Mouse (Mus musculus): Measurements from ENCODE around the gene Plekhs1.
"Not testable (repeated sequence)": the region's sequence is repeated elsewhere in the genome, so short reads cannot be mapped to it uniquely, and the experiment has no call there.

Plekhs1 gene

DNA sequence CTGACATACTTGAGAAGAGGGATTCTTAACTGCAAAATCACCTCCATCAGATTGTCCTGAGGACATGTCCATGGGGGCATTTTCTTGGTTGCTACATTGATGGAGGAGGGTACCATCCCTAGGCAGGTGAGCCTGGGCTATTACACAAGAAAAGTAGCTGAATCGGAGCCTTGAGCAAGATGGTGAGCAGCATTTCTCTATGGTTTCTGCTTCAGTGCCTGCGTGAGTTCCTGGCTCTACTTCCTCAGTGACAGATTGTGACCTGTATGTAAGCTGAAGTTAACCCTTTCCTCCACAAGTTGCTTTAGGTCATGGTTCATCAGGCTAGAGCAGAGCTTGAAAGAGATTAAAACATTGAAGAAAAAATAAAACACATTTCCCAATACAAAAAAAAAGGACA is 6.1 kb upstream of the Plekhs1 start:
- DNase-seq (ENCODE audit: extremely low read depth, low read depth): no peak

DNA sequence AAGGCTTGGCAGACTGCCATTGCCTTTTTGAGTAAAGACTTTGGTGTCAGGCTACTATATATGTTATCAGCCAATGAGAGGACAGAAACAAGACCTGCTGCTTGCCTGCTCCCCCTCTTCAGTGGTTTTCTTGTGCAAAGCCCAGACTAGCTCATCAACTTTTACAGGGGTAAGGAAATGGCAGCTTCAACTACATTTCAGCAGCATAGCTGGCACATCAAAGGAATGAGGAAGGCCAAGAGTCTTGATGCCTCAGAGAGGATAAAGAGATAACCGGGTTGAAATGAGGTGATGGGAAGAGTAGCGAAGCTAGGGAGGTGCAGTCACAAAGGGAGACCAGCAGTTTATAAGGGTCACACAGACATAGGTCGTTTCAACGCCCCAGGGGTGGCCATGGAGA is 3.9 kb upstream of the Plekhs1 start:
- peak; percentile 52 for DNase-seq (ENCODE audit: extremely low read depth, low read depth)

DNA sequence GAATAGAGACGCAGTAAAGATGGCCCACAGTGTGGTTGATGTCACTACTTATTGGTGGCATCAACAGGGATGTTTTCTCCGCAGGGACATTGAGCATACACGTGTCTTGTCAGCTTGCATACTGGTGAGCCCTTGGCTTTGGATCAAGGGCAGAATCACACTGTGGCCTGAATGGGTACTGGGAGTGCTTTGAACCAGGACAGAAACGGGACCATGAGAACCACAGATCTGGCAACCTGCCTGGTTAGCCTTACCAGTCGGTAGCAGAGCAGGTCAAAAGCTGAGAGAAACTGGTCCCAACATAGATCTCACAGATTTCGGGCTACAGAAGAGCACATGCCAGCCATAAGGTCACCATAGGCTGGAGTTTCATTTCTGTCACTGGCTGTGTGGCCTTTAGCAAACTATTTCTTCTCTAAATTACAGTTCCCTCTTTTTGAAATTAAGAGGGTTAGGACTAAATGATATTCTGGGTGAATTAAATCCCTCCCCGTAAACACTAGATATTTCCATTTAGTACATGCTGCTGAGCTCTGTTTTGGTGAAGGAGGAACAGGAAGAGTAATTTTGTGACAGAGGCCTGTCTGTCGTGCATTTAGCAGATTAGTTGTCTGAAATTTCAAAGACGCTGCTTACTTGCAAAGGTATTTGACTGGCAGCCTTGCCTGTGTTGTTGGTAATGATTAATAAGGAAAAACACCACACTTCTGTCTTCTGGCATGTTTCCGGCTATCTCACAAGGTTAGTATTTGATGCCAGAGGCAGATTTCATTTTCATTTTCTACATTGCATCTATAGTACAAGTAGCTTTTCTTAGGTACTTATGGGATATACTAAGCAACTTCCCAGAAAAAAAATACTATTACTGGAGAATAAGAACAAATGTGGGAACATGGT is 2.0 kb upstream of the Plekhs1 start:
- no peak for DNase-seq (ENCODE audit: extremely low read depth, low read depth)

DNA sequence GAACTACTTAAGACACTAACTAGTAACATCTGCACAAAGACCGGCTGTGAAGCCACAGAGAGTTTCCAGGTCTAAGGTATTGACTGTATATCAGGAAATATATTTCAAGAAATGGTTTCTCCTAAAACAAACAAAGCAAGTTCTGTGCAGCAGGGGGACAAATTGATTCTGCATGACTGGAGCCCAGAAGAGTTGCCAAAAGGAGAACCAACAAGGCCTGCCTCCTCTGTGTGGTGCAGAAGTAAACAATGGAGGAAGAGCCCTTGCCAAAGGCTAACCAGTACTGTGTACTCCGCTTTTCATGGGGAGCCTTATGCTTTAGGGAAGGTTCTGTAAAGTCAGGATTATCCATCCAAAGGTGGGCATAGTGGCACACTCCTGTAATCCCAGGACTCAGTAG is 1.2 kb upstream of the Plekhs1 start:
- no peak for DNase-seq (ENCODE audit: extremely low read depth, low read depth)

DNA sequence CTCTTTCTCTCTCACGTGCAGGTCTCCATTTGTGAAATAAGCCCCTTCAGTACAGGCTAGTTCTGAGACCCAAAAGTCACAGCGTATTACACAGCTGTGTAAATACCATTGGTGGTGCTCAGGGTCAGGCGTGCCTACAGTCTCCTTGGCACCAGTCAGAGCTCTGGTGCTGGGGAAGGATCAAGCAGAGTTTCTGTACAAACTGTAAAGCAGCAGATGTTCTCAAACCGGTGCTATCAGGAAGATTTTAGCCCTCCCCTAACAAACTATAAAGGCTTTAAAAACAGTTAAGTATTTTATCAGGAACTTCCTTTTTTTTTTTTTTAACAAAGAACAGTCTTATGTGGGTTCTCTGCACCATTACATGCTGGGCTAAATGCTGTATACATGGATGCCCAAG is 1.3 kb downstream of the Plekhs1 start:
- DNase-seq (ENCODE audit: extremely low read depth, low read depth): peak; percentile 77

DNA sequence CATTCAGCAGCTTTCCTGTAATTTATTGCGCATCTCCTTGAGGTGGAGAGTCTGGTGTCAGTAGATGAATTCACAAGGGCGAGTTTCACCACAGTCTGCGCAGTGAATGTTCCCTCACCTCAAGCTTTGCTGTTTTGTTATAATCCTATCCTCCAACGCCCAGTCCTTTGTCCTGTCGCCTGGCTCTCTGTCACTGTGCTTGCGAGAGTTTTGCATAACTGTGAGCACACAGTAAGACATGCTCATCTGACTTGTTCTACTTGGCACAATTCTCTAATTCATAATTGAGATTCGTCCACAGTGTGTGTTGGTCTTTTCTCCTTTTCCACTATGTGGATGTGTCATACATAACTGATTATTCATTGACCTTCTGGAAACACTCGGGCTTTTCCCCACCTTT is 5.0 kb downstream of the Plekhs1 start:
- no peak for DNase-seq (ENCODE audit: extremely low read depth, low read depth)

DNA sequence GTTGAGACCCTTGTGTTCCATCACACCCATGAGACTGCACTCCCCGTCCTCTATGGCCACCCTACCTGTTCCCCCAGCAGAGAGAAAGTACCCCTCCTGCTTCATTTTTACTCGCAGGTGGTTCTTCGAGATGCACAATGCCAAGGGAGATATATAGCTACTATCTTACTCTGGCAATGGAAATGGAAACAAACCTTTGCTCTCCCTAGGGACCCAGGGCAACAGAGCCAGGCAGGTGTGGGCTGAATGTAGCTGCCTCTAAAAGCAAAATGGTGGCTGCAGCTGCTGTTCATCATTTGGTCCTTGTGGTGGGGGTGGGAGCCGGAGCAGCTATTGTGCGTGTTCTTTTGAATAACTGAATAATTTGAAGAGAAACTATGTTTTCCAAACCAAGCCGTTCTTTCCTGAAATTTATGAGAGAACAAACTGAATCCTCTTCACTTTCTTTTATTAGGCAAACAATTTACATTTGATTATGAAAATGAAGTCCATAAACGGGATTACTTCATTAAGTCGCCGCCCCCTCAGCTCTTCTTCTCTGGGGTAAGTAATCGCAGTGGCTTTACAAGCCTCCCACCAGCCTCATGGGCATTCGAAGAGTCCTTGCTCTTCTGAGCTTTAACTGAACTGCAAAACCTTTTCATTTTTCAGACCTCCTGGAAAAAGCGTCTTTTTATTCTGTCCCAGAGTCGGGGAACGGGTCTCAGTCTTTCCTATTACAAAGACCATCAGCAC is 9.0 kb downstream of the Plekhs1 start:
- DNase-seq (ENCODE audit: extremely low read depth, low read depth): no peak

DNA sequence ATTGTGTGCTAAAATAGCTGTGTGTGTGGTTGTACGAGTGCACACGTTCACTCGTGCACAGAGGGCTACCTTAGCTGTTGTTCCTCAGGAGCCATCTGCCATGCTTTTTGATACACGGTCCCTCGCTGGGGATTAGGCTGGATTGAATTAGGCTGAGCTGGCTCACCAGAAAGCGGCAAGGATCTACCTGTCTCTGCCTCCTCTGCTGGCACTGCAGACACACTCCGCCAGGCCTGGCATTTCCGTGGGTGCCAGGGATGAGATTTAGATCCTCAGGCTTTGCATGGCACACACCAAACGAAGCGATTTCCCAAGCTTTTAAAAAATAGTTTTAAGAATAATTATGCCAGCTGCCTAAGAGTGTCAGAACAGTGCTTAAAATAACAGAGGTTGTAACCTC is 10.5 kb downstream of the Plekhs1 start:
- no peak for DNase-seq (ENCODE audit: extremely low read depth, low read depth)

DNA sequence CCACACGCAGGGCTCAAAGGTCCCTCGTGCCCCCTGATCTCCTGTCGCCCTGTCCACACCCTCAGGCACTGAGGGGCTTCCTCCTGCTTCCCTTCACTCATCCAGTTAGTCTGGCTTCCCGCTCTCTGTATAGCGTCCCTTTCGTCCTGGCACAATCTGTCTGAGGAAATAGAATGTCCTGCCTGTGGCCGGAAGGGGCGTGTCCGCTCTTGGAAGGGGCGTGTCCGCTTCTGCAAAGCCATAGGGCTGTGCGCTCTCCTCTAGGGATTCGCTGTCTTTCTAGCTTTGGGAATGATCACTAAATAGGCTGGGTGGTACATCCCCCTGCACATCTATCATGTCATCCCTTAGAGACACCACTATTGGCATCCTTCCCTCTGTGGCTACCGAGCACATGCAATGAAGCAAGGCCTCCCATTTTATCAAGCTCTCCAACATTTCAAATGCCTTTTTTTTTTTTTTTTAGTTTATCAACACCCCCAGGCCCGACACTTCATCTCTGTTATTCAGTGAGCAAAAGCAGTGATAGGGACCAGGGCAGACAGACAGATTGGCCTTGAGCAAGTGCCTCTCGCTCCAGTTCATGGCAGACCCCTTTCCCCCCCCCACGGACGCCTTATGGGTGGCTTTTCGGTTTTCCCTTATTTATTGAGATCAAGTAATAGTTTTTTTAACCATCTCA is 13.6 kb downstream of the Plekhs1 start:
- peak; percentile 90 for DNase-seq (ENCODE audit: extremely low read depth, low read depth)

DNA sequence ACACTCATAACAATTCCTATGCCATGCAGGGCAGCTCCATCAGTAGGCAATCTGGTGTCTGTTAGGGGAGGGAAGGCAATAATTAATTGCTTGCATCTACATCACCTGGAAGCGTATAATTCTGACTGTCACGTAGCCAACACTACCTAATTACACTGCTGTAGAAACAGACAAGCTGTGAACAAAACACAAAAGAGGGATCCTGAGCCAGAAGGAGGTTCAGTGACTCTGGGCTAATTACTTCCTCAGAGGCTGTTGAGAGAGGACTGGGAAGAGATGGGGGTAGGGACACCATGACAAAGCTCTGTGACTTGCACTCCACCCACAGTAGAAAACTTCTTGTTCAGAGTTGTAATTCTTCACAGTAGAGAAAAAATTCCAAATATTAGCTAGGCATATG is 15.1 kb downstream of the Plekhs1 start:
- no peak for DNase-seq (ENCODE audit: extremely low read depth, low read depth)

DNA sequence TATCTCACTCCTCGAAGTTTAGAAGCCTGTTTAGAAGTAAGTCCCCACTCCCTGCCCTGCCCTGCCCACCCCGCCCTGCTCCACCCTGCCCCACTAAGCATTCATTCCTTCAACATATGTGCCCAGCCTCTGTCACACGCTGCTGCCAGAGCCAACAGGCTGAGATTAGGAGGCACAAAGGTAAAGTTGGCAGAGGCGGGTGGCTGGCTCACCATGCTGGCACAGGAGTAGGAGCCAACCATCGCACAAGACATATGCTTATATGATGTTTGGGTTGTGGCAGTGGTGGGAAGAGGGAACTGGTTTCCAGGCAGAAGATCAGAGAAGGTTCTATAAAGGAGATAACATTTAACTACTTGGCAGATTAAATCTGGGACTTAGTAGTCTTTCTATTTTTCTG is 15.8 kb downstream of the Plekhs1 start:
- DNase-seq (ENCODE audit: extremely low read depth, low read depth): no peak

DNA sequence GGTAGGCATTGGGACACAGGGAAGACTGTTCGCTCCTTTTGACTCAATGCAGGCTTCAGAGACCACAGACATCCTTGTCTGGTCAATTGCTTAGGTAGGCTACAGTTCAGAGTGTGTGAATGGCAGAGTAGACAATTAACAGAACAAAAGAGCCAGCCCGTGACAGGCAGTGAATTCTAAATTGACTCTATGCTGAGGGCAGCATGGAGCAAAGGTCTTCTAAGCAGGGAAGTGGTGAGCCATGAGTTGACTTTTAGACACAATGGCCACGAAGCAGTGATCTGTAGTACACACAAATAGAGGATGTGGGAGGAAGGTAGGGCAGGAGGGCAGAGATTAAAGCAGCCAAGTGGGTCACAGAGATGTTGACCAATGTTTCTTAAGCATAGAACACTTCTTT is 16.4 kb downstream of the Plekhs1 start:
- no peak for DNase-seq (ENCODE audit: extremely low read depth, low read depth)

DNA sequence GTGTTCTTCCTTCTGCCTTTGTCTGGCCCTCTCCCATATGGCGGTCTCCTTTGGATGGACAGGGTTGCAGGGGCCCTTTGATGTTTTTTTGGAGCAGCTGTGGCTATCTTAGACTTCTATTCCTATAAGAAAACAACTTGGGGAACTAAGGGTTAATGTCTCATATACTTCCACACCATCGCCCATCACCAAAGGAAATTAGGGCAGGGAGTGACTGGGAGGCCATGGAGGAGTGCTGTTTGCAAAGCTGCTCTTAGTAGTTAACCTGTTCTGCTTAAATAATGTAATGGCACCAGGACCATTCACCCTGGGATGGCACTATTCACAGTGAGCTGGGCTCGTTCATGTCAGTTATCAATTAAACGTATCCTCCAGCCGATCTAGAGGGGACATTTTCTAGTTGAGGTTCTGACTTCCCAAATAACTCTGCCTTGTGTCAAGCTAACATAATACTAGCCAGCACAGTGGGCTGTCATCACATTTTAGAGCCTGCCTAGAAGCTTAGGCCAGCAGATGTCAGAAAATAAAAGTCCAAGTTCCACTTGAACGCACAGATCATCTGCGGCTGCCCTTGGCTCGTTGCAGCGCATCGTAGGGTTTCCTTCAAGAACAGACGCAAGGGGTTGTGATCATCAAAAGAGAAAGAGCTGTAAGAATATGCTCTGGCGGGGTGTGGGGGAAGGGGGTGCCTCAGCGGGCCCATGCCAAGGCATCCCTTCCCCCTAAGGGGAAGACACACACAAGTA is 23.4 kb downstream of the Plekhs1 start:
- DNase-seq (ENCODE audit: extremely low read depth, low read depth): no peak

DNA sequence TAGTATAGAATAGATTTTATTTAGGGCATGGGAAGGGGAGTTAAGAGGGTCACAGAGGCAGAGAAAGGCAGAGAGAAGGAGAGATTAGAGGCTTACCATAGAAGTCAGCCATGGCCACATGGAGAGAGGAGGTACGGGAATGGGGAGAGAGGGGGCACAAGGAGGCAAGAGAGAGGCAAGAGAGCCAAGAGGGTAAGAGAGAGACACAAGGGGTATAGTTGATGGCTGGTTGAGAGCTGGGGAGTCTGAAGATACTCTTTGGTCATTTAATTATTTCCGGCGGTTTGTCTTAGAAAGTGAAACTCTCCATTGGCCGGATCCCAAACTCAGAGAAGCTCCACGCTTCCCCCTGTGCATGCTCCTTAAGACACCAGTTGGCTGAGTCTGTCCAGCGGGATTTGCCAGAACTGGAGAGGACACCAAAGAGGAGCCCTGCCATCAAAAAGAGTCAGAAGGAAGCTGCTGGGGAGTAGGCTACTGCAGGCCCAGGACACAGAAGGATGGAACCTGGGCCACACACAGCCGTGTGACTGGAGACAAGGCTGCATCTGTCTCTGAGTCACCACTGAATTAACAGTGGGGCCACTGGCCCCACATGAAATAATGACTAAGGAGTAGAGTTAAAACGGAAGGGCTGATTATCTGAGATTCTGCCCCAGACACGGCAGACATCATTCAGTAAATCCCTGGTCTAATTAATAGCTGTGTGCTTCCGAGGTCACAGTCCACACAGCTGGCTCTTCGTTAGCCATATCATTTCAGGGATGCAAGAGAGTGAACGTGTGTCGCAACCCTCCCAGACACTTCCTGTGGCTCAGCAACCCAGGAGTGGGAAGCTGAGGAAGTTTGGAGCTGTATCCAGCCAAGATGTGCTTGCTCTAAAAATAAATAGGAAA is 24.2 kb downstream of the Plekhs1 start:
- no peak for DNase-seq (ENCODE audit: extremely low read depth, low read depth)

DNA sequence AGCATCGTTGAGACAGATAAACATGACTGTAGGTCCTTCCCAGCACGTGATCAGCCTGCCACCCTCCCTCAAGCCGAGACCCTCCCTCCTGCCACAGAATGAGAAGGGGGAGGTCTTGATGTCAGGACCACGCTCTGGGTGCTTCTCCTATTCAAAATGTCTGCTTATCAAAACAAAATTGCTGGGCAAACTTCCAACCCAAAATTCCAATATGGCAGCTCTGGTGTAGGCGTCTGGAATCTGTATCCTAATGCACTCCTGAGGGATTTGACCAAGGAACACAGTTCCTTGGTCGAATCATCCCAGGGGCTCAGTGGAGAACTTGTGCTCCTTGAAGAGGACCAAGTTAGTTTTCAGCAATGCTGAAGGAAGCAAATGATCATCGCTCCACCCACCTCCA is 25.5 kb downstream of the Plekhs1 start:
- DNase-seq (ENCODE audit: extremely low read depth, low read depth): no peak

DNA sequence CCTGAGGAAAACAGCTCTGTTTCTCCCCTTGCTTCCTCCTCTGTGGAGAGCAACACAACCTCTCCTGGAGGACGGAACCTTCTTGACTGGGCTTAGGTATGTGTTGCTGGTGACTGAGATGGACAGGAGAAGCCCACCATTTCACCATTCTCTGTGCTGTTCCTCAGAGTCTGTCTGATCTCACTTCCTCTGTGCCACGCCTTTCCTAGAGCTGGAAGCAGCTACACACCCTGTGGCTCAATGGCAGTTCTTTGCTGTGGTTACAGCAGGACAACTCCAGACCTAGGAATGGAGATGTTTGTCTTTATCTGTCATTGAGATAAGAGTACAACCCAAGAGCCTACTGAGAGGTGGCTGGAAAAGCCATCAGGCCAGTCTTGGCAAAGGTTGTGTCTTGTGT is 25.9 kb downstream of the Plekhs1 start:
- no peak for DNase-seq (ENCODE audit: extremely low read depth, low read depth)

DNA sequence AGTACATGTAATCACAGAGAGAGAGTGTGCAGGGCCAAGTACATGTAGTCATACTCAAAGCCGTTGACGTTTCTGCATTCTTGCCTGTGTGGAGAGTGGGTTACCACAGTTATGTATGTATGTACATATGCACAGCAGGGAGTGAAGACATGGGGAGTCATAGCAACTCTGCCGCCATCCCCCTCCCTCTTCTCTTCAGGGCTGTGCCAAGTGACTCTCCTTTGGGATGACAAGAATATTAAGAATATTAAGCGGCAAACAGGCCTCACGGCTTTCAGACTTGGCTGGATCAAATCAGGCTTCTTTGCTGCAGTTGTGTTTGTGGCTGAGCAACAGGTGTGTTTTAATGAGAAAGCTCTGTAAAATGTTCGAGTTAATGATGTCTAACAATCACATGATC is 28.2 kb downstream of the Plekhs1 start:
- no peak for DNase-seq (ENCODE audit: extremely low read depth, low read depth)

DNA sequence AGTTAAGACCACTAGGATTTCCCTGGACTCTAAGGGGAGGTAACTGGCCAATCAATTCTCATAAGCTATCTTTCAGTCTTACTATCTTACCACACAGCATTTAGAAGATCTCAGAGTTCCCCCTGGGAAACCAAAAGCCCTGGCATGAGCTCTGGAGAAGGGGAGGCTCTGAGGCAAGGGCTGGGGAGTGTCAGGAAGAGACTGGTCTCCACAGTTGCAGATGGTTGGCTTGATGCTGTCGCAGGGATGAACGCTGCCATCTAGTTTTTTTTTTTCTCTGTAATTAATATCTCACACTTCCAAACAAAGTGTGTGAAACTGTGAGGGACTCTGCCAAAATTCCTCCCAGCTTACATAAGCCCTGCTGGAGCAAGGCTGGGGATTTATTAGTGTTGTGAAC is 32.7 kb downstream of the Plekhs1 start:
- not testable (repeated sequence) for DNase-seq (ENCODE audit: extremely low read depth, low read depth)

DNA sequence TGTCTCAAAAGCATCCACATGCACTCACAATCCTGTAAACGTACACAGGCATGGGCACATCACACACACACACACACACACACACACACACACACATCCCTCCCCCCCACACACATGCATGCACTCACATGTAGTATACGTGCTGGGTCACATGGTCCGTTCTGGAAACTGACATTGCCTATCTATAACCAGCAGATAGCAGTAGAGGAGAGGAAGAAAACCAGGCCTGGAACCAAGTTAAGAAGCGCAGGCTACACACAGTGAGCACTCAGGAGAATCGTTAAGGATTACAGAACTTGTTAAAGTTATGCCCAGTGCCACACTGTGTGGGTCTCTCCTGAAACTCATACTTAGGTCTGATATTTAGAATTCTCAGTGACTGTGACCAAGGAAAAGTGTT is 41.6 kb downstream of the Plekhs1 start:
- DNase-seq (ENCODE audit: extremely low read depth, low read depth): not testable (repeated sequence)

DNA sequence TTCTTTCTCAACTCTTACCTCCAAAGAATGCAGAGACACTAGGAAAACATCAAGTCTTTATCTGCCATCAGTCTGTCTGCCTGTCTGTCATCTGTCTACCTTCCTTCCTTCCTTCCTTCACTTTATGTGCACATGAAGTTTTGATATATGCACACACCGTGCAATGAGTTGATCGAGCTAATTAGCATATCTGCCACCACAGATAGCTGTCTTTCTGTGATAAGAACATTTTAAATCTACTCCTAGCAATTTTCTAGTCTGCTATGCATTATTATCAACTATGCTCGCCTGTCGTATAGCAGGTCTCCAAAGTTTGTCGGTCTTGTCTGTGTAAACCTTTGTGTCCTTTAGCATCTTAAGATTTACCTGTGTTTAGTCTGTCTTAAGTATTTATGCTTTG is 42.1 kb downstream of the Plekhs1 start:
- DNase-seq (ENCODE audit: extremely low read depth, low read depth): not testable (repeated sequence)
